Mouse (Mus musculus): ENCODE measurements around the gene Rasal1. TPM values are rescaled to one million over a fixed set of nuclear protein-coding genes. Genes with fewer than 3 reads are reported as not detected.

Gene Rasal1
- polyA plus RNA-seq (2012; rRNA removed): 6.8 and 19.2 TPM in 2 replicates

DNA sequence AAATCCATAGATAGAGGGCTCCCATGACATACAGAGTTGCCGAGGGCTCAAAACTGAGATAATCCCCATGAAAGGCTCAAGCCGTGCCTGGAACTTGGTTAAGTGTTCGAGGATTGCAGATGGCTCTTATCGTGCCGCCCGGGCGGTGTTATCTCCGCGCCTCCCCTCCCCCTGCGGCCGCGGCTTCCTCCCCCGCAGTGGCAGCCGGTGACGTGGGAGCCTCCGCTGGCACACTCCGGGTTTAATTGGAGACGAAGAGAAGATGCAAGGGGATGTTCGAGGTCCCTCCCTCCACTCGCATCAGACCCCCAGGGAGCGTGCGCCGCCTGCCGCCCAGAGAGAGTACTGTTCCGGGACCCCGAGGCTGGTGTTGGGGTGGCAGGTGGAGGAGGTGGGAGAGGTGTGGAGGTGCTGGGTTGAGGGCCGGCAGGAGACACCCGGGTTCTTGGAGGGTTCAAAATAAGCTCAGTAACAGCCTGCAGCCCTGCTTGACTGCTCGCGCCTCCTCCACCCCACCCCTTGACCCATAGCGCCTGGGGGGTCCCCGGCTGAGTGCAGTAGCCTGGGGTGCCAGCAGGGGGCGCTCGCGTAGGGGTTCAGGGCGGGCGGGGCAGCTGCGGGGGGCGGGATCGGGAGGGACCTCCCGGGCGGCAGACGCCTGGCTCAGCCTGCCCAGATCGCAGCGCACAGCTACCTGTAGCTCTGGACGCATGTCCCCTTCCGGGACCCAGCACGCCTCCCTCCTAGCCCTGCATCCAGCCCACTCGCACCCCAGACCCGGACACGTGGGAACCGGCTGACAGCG, at the start of gene Rasal1:
Rasal1 (plus strand) TSS at position 244 of the 805 bp plus-strand sequence.

DNA sequence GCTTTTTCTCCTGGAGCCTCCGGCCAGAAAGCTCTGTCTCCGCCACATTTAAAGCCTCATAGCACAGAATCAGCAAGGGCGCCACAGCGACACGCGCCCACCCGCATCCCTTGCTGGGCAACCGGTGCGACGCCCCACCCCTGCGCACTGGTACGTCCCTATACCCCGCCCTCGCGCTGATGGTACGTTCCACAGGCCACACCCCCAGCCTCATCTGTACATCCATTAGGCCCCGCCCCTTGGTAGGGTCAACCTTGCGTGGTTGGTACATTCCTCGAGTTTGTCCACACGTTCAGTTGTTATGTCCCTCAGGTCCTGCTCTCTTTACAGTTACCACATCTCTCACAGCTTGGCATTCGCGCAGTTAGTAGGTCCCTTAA, 36.2 kb upstream of the Rasal1 start, which contains the start of the genes Rita1 and Ddx54:
Rita1 (minus strand) TSS at position 148 of the 380 bp plus-strand sequence.
Ddx54 (plus strand) TSS at position 298 of the 380 bp plus-strand sequence.

DNA sequence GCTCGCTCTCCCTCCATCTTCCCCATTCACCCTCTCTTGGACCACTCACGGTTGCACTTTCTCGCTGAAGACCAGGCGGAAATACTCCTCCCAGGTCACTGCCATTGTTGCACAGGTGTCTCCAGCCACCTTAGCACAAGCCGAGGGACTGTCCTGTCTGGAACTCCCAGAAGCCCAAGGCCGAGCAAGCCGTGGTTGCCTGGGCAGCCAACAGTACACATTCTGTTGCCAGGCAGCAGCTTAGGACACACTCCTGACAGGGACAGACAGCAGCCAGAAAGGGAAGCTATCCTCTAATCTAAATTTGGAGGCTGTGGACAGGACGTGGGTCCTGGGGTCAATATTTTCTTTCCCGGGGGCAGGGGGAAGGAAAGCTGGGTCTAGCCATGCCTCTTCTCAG, 14.5 kb upstream of the Rasal1 start, which contains the start of gene Cfap73:
Cfap73 (minus strand) TSS at position 105 of the 400 bp plus-strand sequence.

DNA sequence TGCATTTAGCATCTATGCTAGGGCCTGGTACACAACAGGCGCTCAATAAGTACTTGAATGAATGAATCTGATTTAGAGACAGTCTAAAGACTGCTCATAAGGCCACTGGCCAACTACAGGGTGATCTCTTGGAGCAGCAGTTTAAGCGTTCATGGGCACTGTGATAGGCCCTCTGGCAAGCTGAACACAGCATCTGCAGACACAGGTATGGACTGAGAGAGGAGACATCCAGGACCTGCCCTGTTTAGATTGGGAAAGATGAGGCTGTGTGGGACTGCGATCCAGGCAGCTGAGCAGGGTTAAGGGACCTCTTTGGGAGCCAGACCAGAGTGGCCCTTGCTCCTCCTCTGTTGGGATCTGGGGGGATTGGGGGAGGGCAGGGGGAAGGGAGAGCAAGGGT, 63.2 kb downstream of the Rasal1 start, which contains the start of gene Dtx1:
Dtx1 (minus strand) TSS at position 101 of the 400 bp plus-strand sequence.

Other genes starting within 250 kb of the Rasal1 start
- gene Lhx5, start 217.1 kb upstream of the Rasal1 start, polyA plus RNA-seq (2012; rRNA removed): 0.06 and 0.09 TPM in 2 replicates
- 41.6 and 44.9 TPM in 2 replicates for gene Sdsl, start 176.0 kb upstream of the Rasal1 start, polyA plus RNA-seq (2012; rRNA removed)
- 0.60 and 1.2 TPM in 2 replicates for gene Sds, start 172.3 kb upstream of the Rasal1 start, polyA plus RNA-seq (2012; rRNA removed)
- 74.1 and 75.6 TPM in 2 replicates for gene Plbd2, start 145.2 kb upstream of the Rasal1 start, polyA plus RNA-seq (2012; rRNA removed)
- gene Slc8b1, start 137.6 kb upstream of the Rasal1 start, polyA plus RNA-seq (2012; rRNA removed): 36.4 and 42.5 TPM in 2 replicates
- gene Tpcn1, start 60.1 kb upstream of the Rasal1 start, polyA plus RNA-seq (2012; rRNA removed): 70.8 and 89.3 TPM in 2 replicates
- gene Iqcd, start 59.8 kb upstream of the Rasal1 start, polyA plus RNA-seq (2012; rRNA removed): 3.8 and 4.6 TPM in 2 replicates
- 20.3 and 23.6 TPM in 2 replicates for gene Rita1, start 36.2 kb upstream of the Rasal1 start, polyA plus RNA-seq (2012; rRNA removed)
- gene Ddx54, start 36.1 kb upstream of the Rasal1 start, polyA plus RNA-seq (2012; rRNA removed): 61.9 and 63.9 TPM in 2 replicates
- 0.47 and 1.3 TPM in 2 replicates for gene Cfap73, start 14.6 kb upstream of the Rasal1 start, polyA plus RNA-seq (2012; rRNA removed)
- gene Dtx1, start 63.1 kb downstream of the Rasal1 start, polyA plus RNA-seq (2012; rRNA removed): 26.3 and 31.9 TPM in 2 replicates
- gene Oas2, start 101.0 kb downstream of the Rasal1 start, polyA plus RNA-seq (2012; rRNA removed): 9.6 and 9.9 TPM in 2 replicates
- 2.3 and 3.1 TPM in 2 replicates for gene Oas3, start 128.8 kb downstream of the Rasal1 start, polyA plus RNA-seq (2012; rRNA removed)
- 10.8 and 12.8 TPM in 2 replicates for gene Oas1e, start 146.7 kb downstream of the Rasal1 start, polyA plus RNA-seq (2012; rRNA removed)
- 9.6 and 11.6 TPM in 2 replicates for gene Oas1c, start 163.7 kb downstream of the Rasal1 start, polyA plus RNA-seq (2012; rRNA removed)
- gene Oas1f, start 198.6 kb downstream of the Rasal1 start, polyA plus RNA-seq (2012; rRNA removed): 0.44 and 0.53 TPM in 2 replicates
- gene Oas1h, start 212.6 kb downstream of the Rasal1 start, polyA plus RNA-seq (2012; rRNA removed): 4.4 and 6.3 TPM in 2 replicates
- gene Oas1g, start 238.8 kb downstream of the Rasal1 start, polyA plus RNA-seq (2012; rRNA removed): 3.2 and 3.4 TPM in 2 replicates

All from ovary, adult 2 months (tissue).